Mouse (Mus musculus): ENCODE data around the gene Syn2. TPM values are rescaled to one million over a fixed set of nuclear protein-coding genes. Genes with fewer than 3 reads are reported as not detected.

The Syn2 gene
- polyA plus RNA-seq, 1 experiment from 2014 or later, result 1.4 TPM

- Histone ChIP-seq H3K9ac (no peak overlapping the region), H3K27ac (ENCODE audit: poor library complexity, severe bottlenecking) (no peak overlapping the region), H3K9me3 (replicated peaks) (peaks cover 3% of the 10 kb centered on the region), H3K4me3 (no peak overlapping the region), H3K36me3 (no peaks in the 10 kb centered on the region), H3K4me1 (replicated peaks) (no peaks in the 10 kb centered on the region), H3K4me2 (no peak overlapping the region), H3K27me3 (replicated peaks) (peaks cover 16% of the 10 kb centered on the region; the same call in 1 of the 2 replicates)
- no peak for ATAC-seq (ENCODE audit: insufficient number of reproducible peaks, low FRiP score)
- 75% methylated on average over 5 of the region's 5 CpGs for WGBS
Observed at GRCm38 (mm10) chr6:115322956-115323355, 188.3 kb downstream of the Syn2 start.

- H3K4me1 ChIP-seq (replicated peaks), result 0 out of 2 replicates have a peak, but pooled peaks cover 5% of the 10 kb centered on the region
- H3K27ac ChIP-seq (ENCODE audit: poor library complexity, severe bottlenecking), result no peak overlapping the region
- ATAC-seq (ENCODE audit: insufficient number of reproducible peaks, low FRiP score), result no peak
- H3K36me3 ChIP-seq, result no peaks in the 10 kb centered on the region
- no peak overlapping the region for H3K4me2 ChIP-seq
- peaks cover 4% of the 10 kb centered on the region for H3K9me3 ChIP-seq (replicated peaks)
- no peak overlapping the region for H3K9ac ChIP-seq
- H3K27me3 ChIP-seq (replicated peaks), result peaks cover 25% of the 10 kb centered on the region
- H3K4me3 ChIP-seq, result no peak overlapping the region
Observed at GRCm38 (mm10) chr6:115330964-115331363, 196.3 kb downstream of the Syn2 start.

Small RNA genes within 50 kb of the gene (microRNA-seq; reads per million reads assigned to microRNA genes)
- gene Gm24767, result not detected

Other genes starting within 250 kb of the Syn2 start
- gene Vgll4, start 164.9 kb upstream of the Syn2 start, polyA plus RNA-seq (2016; fragmentation: Nextera tagmentation; extraction: Ambion mirVana), result 74.3 and 76.4 TPM in 2 replicates
- 36.7 and 37.7 TPM in 2 replicates for gene Tamm41, start 97.0 kb upstream of the Syn2 start, polyA plus RNA-seq (2016; fragmentation: Nextera tagmentation; extraction: Ambion mirVana)
- not detected in 2 replicates for gene Gm17482, start 92.4 kb downstream of the Syn2 start, polyA plus RNA-seq (2016; fragmentation: Nextera tagmentation; extraction: Ambion mirVana)
- 0.18 TPM in 1 of 2 replicates, not detected in the other for gene Timp4, start 117.3 kb downstream of the Syn2 start, polyA plus RNA-seq (2016; fragmentation: Nextera tagmentation; extraction: Ambion mirVana)
- 1.3 and 2.0 TPM in 2 replicates for gene Pparg, start 226.0 kb downstream of the Syn2 start, polyA plus RNA-seq (2016; fragmentation: Nextera tagmentation; extraction: Ambion mirVana)